Mouse (Mus musculus): Measurements from ENCODE around the gene Slc36a2.

GRCm38 (mm10) chr11:55214161-55214560 is 29.3 kb upstream of the Slc36a2 start:
- TF ChIP-seq EP300 (IDR thresholded peaks at IDR 0.05; ENCODE audit: low read depth in 1 of 2, low read length in 2 of 2) (no peak), ZNF384 (IDR thresholded peaks at IDR 0.05; ENCODE audit: low read depth, low read length) (no peak), CTCF (IDR thresholded peaks at IDR 0.05 in 2 of 3, conservative IDR thresholded peaks at IDR 0.05 in 1 of 3; ENCODE audit: control insufficient read depth in 1 of 3, insufficient read depth in 1 of 3, low read depth in 2 of 3, low read length in 3 of 3, poor library complexity in 1 of 3, severe bottlenecking in 1 of 3) (no peak), POLR2A (IDR thresholded peaks at IDR 0.05; ENCODE audit: control insufficient read depth in 1 of 2, insufficient read depth in 1 of 2, low read depth in 1 of 2, low read length in 2 of 2, poor library complexity in 1 of 2) (no peak), USF1 (IDR thresholded peaks at IDR 0.05; ENCODE audit: low read depth, low read length) (no peak)

Measured in MEL (cell line).